Mouse (Mus musculus) cerebellum, adult 11-12 months (tissue): ENCODE results near the gene Tbrg4.
A peak's percentile ranks its signal among the peaks of the same experiment; 100 is the strongest.

Source experiments
- DNase-seq: peaks from one replicate; pipeline ENCODE4 v3.0.0; 2022

Tbrg4 gene

GRCm38 (mm10) chr11:6615250-6616205 lies 10.3 kb downstream of the Tbrg4 start:
- DNase-seq = no peak

GRCm38 (mm10) chr11:6605491-6606399 lies 20.1 kb downstream of the Tbrg4 start, which contains the start of gene Nacad:
Nacad (minus strand) TSS chr11:6606053.
- DNase-seq = peak; percentile 90

GRCm38 (mm10) chr11:6605021-6605481 lies 20.8 kb downstream of the Tbrg4 start:
- peak; percentile 77 for DNase-seq

GRCm38 (mm10) chr11:6604604-6604936 lies 21.3 kb downstream of the Tbrg4 start:
- DNase-seq = no peak

GRCm38 (mm10) chr11:6603887-6604603 lies 21.8 kb downstream of the Tbrg4 start:
- peak; percentile 82 for DNase-seq

GRCm38 (mm10) chr11:6603224-6603623 lies 22.6 kb downstream of the Tbrg4 start:
- DNase-seq = no peak

- no peak for DNase-seq
These were observed 23.2 kb downstream of the Tbrg4 start for GRCm38 (mm10) chr11:6602662-6603061.

- peak; percentile 51 for DNase-seq
These were observed 24.0 kb downstream of the Tbrg4 start for GRCm38 (mm10) chr11:6601649-6602480.

- DNase-seq = no peak
These were observed 25.5 kb downstream of the Tbrg4 start for GRCm38 (mm10) chr11:6600284-6600944.

- no peak for DNase-seq
These were observed 26.0 kb downstream of the Tbrg4 start for GRCm38 (mm10) chr11:6599831-6600230.

GRCm38 (mm10) chr11:6599011-6599681 lies 26.7 kb downstream of the Tbrg4 start:
- peak; percentile 61 for DNase-seq

GRCm38 (mm10) chr11:6598191-6598889 lies 27.5 kb downstream of the Tbrg4 start:
- peak; percentile 42 for DNase-seq

- DNase-seq = peak; percentile 45
These were observed 28.3 kb downstream of the Tbrg4 start for GRCm38 (mm10) chr11:6597523-6597922.

- no peak for DNase-seq
These were observed 29.3 kb downstream of the Tbrg4 start for GRCm38 (mm10) chr11:6596616-6597015.

GRCm38 (mm10) chr11:6596205-6596604 lies 29.7 kb downstream of the Tbrg4 start:
- DNase-seq = no peak

- no peak for DNase-seq
These were observed 30.5 kb downstream of the Tbrg4 start for GRCm38 (mm10) chr11:6595339-6595738.

- DNase-seq = peak; percentile 46
These were observed 31.0 kb downstream of the Tbrg4 start for GRCm38 (mm10) chr11:6594845-6595244.

GRCm38 (mm10) chr11:6593406-6593805 lies 32.5 kb downstream of the Tbrg4 start:
- no peak for DNase-seq

- no peak for DNase-seq
These were observed 34.8 kb downstream of the Tbrg4 start for GRCm38 (mm10) chr11:6590933-6591675.
